Mouse (Mus musculus) olfactory bulb, adult 2 months (tissue): ENCODE data around the gene Fsd1. TPM values are rescaled to one million over a fixed set of nuclear protein-coding genes. Genes with fewer than 3 reads are reported as not detected.

Experiments
- H3K27ac ChIP-seq: fragments of 200-500 bp; 2 replicates; pipeline ENCODE4 v1.5.1; 2012; ENCODE audit warnings: low read depth, low read length; ENCODE audit not compliant: insufficient read depth
- H3K4me1 ChIP-seq: fragments of 200-500 bp; 2 replicates; pipeline ENCODE4 v1.6.1; 2012; ENCODE audit warnings: low read length; ENCODE audit not compliant: control insufficient read depth, insufficient read depth
- H3K4me3 ChIP-seq: fragments of 200-500 bp; 2 replicates; pipeline ENCODE4 v1.5.1; 2012; ENCODE audit warnings: mild to moderate bottlenecking, low read depth, low read length, moderate library complexity; ENCODE audit not compliant: insufficient read depth
- CTCF ChIP-seq: fragments of 200-500 bp; IDR thresholded peaks from 2 replicates; pipeline ENCODE4 v1.5.1; 2012; ENCODE audit warnings: low read depth, mild to moderate bottlenecking, low read length, moderate library complexity; ENCODE audit not compliant: insufficient read depth
- POLR2A ChIP-seq: fragments of 200-500 bp; IDR thresholded peaks from 2 replicates; pipeline ENCODE4 v1.6.1; 2012; ENCODE audit warnings: mild to moderate bottlenecking, low read depth, low read length, moderate library complexity; ENCODE audit not compliant: insufficient read depth
- WGBS: fragments of 180-500 bp; shearing (Covaris S2); methylation state at CpG from one replicate; pipeline ENCODE4 v1.1.7; 2018; 5-methylcytosine and 5-hydroxymethylcytosine counted together
- polyA plus RNA-seq: library from polyadenylated mRNA; stranded (reverse); fragments of >200 nt; gene quantifications from 2 replicates; pipeline ENCODE4 v1.2.4, GENCODE M21; 2012; ENCODE audit warnings: low replicate concordance; ENCODE audit not compliant: missing spikeins, insufficient read depth, insufficient read length

The Fsd1 gene
- polyA plus RNA-seq, 1 experiment = not detected

- no peak overlapping the region for H3K4me3 ChIP-seq
- no peak overlapping the region for H3K27ac ChIP-seq
- H3K4me1 ChIP-seq = peaks cover 23% of the 10 kb centered on the region
- TF ChIP-seq POLR2A (no peak), CTCF (no peak)
Measured at GRCm38 (mm10) chr17:55960791-55961190, 25.5 kb upstream of the Fsd1 start.

GRCm38 (mm10) chr17:55961631-55962030, 24.7 kb upstream of the Fsd1 start:
- TF ChIP-seq CTCF = no peak
- no peak for TF ChIP-seq POLR2A
- no peak overlapping the region for H3K4me3 ChIP-seq
- peaks cover 16% of the 10 kb centered on the region for H3K4me1 ChIP-seq
- WGBS = 98% methylated on average over 7 of the region's 7 CpGs
- no peak overlapping the region for H3K27ac ChIP-seq

- WGBS = 88% methylated on average over 14 of the region's 14 CpGs
- H3K27ac ChIP-seq = no peak overlapping the region
- TF ChIP-seq POLR2A (no peak), CTCF (no peak)
- H3K4me1 ChIP-seq = peaks cover 13% of the 10 kb centered on the region
- no peak overlapping the region for H3K4me3 ChIP-seq
Measured at GRCm38 (mm10) chr17:55963171-55963570, 23.1 kb upstream of the Fsd1 start.

GRCm38 (mm10) chr17:55964496-55964895, 21.8 kb upstream of the Fsd1 start:
- H3K27ac ChIP-seq = no peak overlapping the region
- peaks cover 11% of the 10 kb centered on the region for H3K4me1 ChIP-seq
- WGBS = 94% methylated on average over 10 of the region's 10 CpGs
- no peak for TF ChIP-seq POLR2A
- TF ChIP-seq CTCF = no peak
- H3K4me3 ChIP-seq = no peak overlapping the region

GRCm38 (mm10) chr17:55964996-55965395, 21.3 kb upstream of the Fsd1 start:
- WGBS = 87% methylated on average over 9 of the region's 9 CpGs
- H3K27ac ChIP-seq = no peak overlapping the region
- H3K4me3 ChIP-seq = no peak overlapping the region
- H3K4me1 ChIP-seq = peaks cover 12% of the 10 kb centered on the region
- TF ChIP-seq POLR2A (no peak), CTCF (no peak)

- Histone ChIP-seq H3K4me3 (no peak overlapping the region), H3K4me1 (peaks cover 24% of the 10 kb centered on the region), H3K27ac (no peak overlapping the region)
- WGBS = 96% methylated on average over 4 of the region's 4 CpGs
- no peak for TF ChIP-seq POLR2A
- TF ChIP-seq CTCF = no peak
Measured at GRCm38 (mm10) chr17:55967186-55967585, 19.1 kb upstream of the Fsd1 start.

GRCm38 (mm10) chr17:55968210-55968609, 18.1 kb upstream of the Fsd1 start:
- peaks cover 19% of the 10 kb centered on the region for H3K4me1 ChIP-seq
- TF ChIP-seq CTCF (no peak), POLR2A (no peak)
- no peak overlapping the region for H3K27ac ChIP-seq
- WGBS = 77% methylated on average over 7 of the region's 7 CpGs
- H3K4me3 ChIP-seq = no peak overlapping the region

- TF ChIP-seq POLR2A = no peak
- TF ChIP-seq CTCF = no peak
- peaks cover 18% of the 10 kb centered on the region for H3K4me1 ChIP-seq
- H3K27ac ChIP-seq = no peak overlapping the region
- no peak overlapping the region for H3K4me3 ChIP-seq
- WGBS = 33% methylated on average over 14 of the region's 14 CpGs
Measured at GRCm38 (mm10) chr17:55969560-55969959, 16.7 kb upstream of the Fsd1 start.

- 9% methylated on average over 54 of the region's 55 CpGs for WGBS
- Histone ChIP-seq H3K4me1 (peaks cover 18% of the 10 kb centered on the region), H3K27ac (no peak within 1 kb of the TSS), H3K4me3 (peak within 1 kb of the TSS; percentile 51)
- no peak for TF ChIP-seq POLR2A
- no peak for TF ChIP-seq CTCF
Measured at GRCm38 (mm10) chr17:55969966-55970891, 16.1 kb upstream of the Fsd1 start, which contains the start of gene Shd. Shd (plus strand) TSS chr17:55970467.

- H3K4me1 ChIP-seq = peaks cover 20% of the 10 kb centered on the region
- WGBS = 51% methylated on average over 22 of the region's 22 CpGs
- H3K27ac ChIP-seq = no peak overlapping the region
Measured at GRCm38 (mm10) chr17:55971453-55971852, 14.9 kb upstream of the Fsd1 start.

More at GRCm38 (mm10) chr17:55971453-55971852, 14.9 kb upstream of the Fsd1 start:
- no peak for TF ChIP-seq POLR2A
- TF ChIP-seq CTCF = no peak
- no peak overlapping the region for H3K4me3 ChIP-seq
